Mouse (Mus musculus) intestine, embryonic 16.5 days (tissue): ENCODE results near the gene Ntm. TPM values are rescaled to one million over a fixed set of nuclear protein-coding genes. Genes with fewer than 3 reads are reported as not detected.

Experiments
- ATAC-seq: fragments of 200-750 bp; cut with Nextera tagmentation; 2 replicates; pipeline ENCODE4 v1.8.0; 2017; ENCODE audit warnings: moderate TSS enrichment, moderate library complexity
- H3K27ac ChIP-seq: fragments of 300-500 bp; sonication (generic); 2 replicates; pipeline ENCODE4 v1.5.1; 2014; ENCODE audit warnings: mild to moderate bottlenecking, low read length
- H3K27me3 ChIP-seq: fragments of 300-500 bp; sonication (generic); replicated peaks from 2 replicates; pipeline ENCODE4 v1.6.1; 2014; ENCODE audit warnings: low read length, control low read depth, mixed read lengths; ENCODE audit not compliant: control insufficient read depth, insufficient read depth
- H3K36me3 ChIP-seq: fragments of 300-500 bp; sonication (generic); 2 replicates; pipeline ENCODE4 v1.6.1; 2014; ENCODE audit warnings: low read length, control low read depth; ENCODE audit not compliant: control insufficient read depth, insufficient read depth
- H3K4me1 ChIP-seq: fragments of 300-500 bp; sonication (generic); 2 replicates; pipeline ENCODE4 v1.6.1; 2014; ENCODE audit warnings: low read length, control low read depth, mixed read lengths; ENCODE audit not compliant: control insufficient read depth, insufficient read depth
- H3K4me2 ChIP-seq: fragments of 300-500 bp; sonication (generic); 2 replicates; pipeline ENCODE4 v1.6.1; 2014; ENCODE audit warnings: low read depth, low read length, control low read depth
- H3K4me3 ChIP-seq: fragments of 300-500 bp; sonication (generic); 2 replicates; pipeline ENCODE4 v1.5.1; 2014; ENCODE audit warnings: mild to moderate bottlenecking, low read length
- H3K9ac ChIP-seq: fragments of 300-500 bp; sonication (generic); 2 replicates; pipeline ENCODE4 v1.6.1; 2014; ENCODE audit warnings: low read depth, low read length
- H3K9me3 ChIP-seq: fragments of 300-500 bp; sonication (generic); 2 replicates; pipeline ENCODE4 v1.6.1; 2016; ENCODE audit warnings: low read length, control low read depth; ENCODE audit not compliant: control insufficient read depth
- WGBS: fragments of 180-500 bp; shearing (Covaris S2); extraction: QIAGEN DNeasy Blood & Tissue Kit; methylation state at CpG from one replicate; pipeline ENCODE4 v1.1.7; 2014; 5-methylcytosine and 5-hydroxymethylcytosine counted together
- polyA plus RNA-seq: library from polyadenylated mRNA; unstranded; fragments of >200 nt; fragmentation: Nextera tagmentation; extraction: Ambion mirVana; gene quantifications from 2 replicates; pipeline ENCODE4 v1.2.1, GENCODE M21; 2015

The Ntm gene
- polyA plus RNA-seq, 1 experiment from 2014 or later, result 5.5 TPM

GRCm38 (mm10) chr9:29594537-29595294 is 368.2 kb downstream of the Ntm start:
- Histone ChIP-seq H3K27me3 (no peaks in the 10 kb centered on the region), H3K36me3 (no peaks in the 10 kb centered on the region), H3K4me3 (no peak overlapping the region), H3K4me1 (no peaks in the 10 kb centered on the region), H3K4me2 (no peak overlapping the region), H3K9me3 (no peaks in the 10 kb centered on the region), H3K27ac (no peak overlapping the region), H3K9ac (no peak overlapping the region)
- ATAC-seq, result no peak
- WGBS, result 65% methylated on average over 21 of the region's 21 CpGs

GRCm38 (mm10) chr9:29587376-29587775 is 375.6 kb downstream of the Ntm start:
- H3K4me2 ChIP-seq, result no peak overlapping the region
- H3K27ac ChIP-seq, result no peak overlapping the region
- no peaks in the 10 kb centered on the region for H3K36me3 ChIP-seq
- 67% methylated on average over 5 of the region's 5 CpGs for WGBS
- H3K4me1 ChIP-seq, result no peaks in the 10 kb centered on the region
- no peaks in the 10 kb centered on the region for H3K9me3 ChIP-seq
- H3K27me3 ChIP-seq, result no peaks in the 10 kb centered on the region
- no peak overlapping the region for H3K9ac ChIP-seq
- H3K4me3 ChIP-seq, result no peak overlapping the region
- no peak for ATAC-seq

- Histone ChIP-seq H3K27ac (no peak overlapping the region), H3K4me1 (no peaks in the 10 kb centered on the region), H3K9me3 (no peaks in the 10 kb centered on the region), H3K4me2 (no peak overlapping the region), H3K9ac (no peak overlapping the region), H3K27me3 (no peaks in the 10 kb centered on the region), H3K4me3 (no peak overlapping the region), H3K36me3 (no peaks in the 10 kb centered on the region)
- 85% methylated on average over 10 of the region's 10 CpGs for WGBS
- no peak for ATAC-seq
Observed at GRCm38 (mm10) chr9:29586381-29586770, 376.6 kb downstream of the Ntm start.

- H3K4me1 ChIP-seq, result no peaks in the 10 kb centered on the region
- H3K27ac ChIP-seq, result no peak overlapping the region
- no peak for ATAC-seq
- H3K9ac ChIP-seq, result no peak overlapping the region
- no peak overlapping the region for H3K4me3 ChIP-seq
- no peaks in the 10 kb centered on the region for H3K27me3 ChIP-seq
- no peaks in the 10 kb centered on the region for H3K36me3 ChIP-seq
- no peak overlapping the region for H3K4me2 ChIP-seq
- WGBS, result 58% methylated on average over 8 of the region's 8 CpGs
- H3K9me3 ChIP-seq, result no peaks in the 10 kb centered on the region
Observed at GRCm38 (mm10) chr9:29585746-29586380, 377.1 kb downstream of the Ntm start.

GRCm38 (mm10) chr9:29578226-29578625 is 384.7 kb downstream of the Ntm start:
- no peaks in the 10 kb centered on the region for H3K27me3 ChIP-seq
- H3K4me3 ChIP-seq, result no peak overlapping the region
- H3K27ac ChIP-seq, result no peak overlapping the region
- no peak for ATAC-seq
- WGBS, result 77% methylated on average over 11 of the region's 11 CpGs
- H3K9ac ChIP-seq, result no peak overlapping the region
- H3K4me1 ChIP-seq, result no peaks in the 10 kb centered on the region
- H3K36me3 ChIP-seq, result no peaks in the 10 kb centered on the region
- H3K9me3 ChIP-seq, result no peaks in the 10 kb centered on the region
- no peak overlapping the region for H3K4me2 ChIP-seq

GRCm38 (mm10) chr9:29576051-29576533 is 386.8 kb downstream of the Ntm start:
- H3K4me2 ChIP-seq, result no peak overlapping the region
- ATAC-seq, result no peak
- no peak overlapping the region for H3K4me3 ChIP-seq
- H3K9ac ChIP-seq, result no peak overlapping the region
- H3K36me3 ChIP-seq, result no peaks in the 10 kb centered on the region
- no peaks in the 10 kb centered on the region for H3K9me3 ChIP-seq
- H3K27ac ChIP-seq, result no peak overlapping the region
- H3K27me3 ChIP-seq, result no peaks in the 10 kb centered on the region
- H3K4me1 ChIP-seq, result no peaks in the 10 kb centered on the region
- 50% methylated on average over 4 of the region's 4 CpGs for WGBS

- no peak overlapping the region for H3K27ac ChIP-seq
- H3K4me2 ChIP-seq, result no peak overlapping the region
- no peak overlapping the region for H3K9ac ChIP-seq
- no peaks in the 10 kb centered on the region for H3K4me1 ChIP-seq
- H3K9me3 ChIP-seq, result no peaks in the 10 kb centered on the region
- H3K36me3 ChIP-seq, result no peaks in the 10 kb centered on the region
- H3K4me3 ChIP-seq, result no peak overlapping the region
- ATAC-seq, result no peak
- H3K27me3 ChIP-seq, result no peaks in the 10 kb centered on the region
- WGBS, result 75% methylated on average over 5 of the region's 5 CpGs
Observed at GRCm38 (mm10) chr9:29574548-29574947, 388.4 kb downstream of the Ntm start.

GRCm38 (mm10) chr9:29568571-29568970 is 394.4 kb downstream of the Ntm start:
- no peaks in the 10 kb centered on the region for H3K9me3 ChIP-seq
- 72% methylated on average over 5 of the region's 5 CpGs for WGBS
- no peak overlapping the region for H3K27ac ChIP-seq
- H3K36me3 ChIP-seq, result no peaks in the 10 kb centered on the region
- H3K4me1 ChIP-seq, result no peaks in the 10 kb centered on the region
- H3K9ac ChIP-seq, result no peak overlapping the region
- H3K4me3 ChIP-seq, result no peak overlapping the region
- no peaks in the 10 kb centered on the region for H3K27me3 ChIP-seq
- ATAC-seq, result no peak
- no peak overlapping the region for H3K4me2 ChIP-seq

GRCm38 (mm10) chr9:29562419-29563071 is 400.4 kb downstream of the Ntm start:
- H3K27ac ChIP-seq, result no peak overlapping the region
- 86% methylated on average over 5 of the region's 5 CpGs for WGBS
- no peak for ATAC-seq

More at GRCm38 (mm10) chr9:29562419-29563071, 400.4 kb downstream of the Ntm start:
- Histone ChIP-seq H3K4me1 (no peaks in the 10 kb centered on the region), H3K9ac (no peak overlapping the region), H3K9me3 (no peaks in the 10 kb centered on the region), H3K4me2 (no peak overlapping the region), H3K36me3 (no peaks in the 10 kb centered on the region), H3K4me3 (no peak overlapping the region), H3K27me3 (no peaks in the 10 kb centered on the region)
